Mouse (Mus musculus): ENCODE data around the gene Il2ra. TPM values are rescaled to one million over a fixed set of nuclear protein-coding genes. Genes with fewer than 3 reads are reported as not detected.

The Il2ra gene
- total RNA-seq, 2 experiments from 2014 or later: 0.29 to 0.64 TPM

Other genes with a start within 250 kb of the Il2ra start
- 10 to 100 TPM in 1 of 2 experiments, 1 to 10 TPM in 1; 9.9 to 17.4 TPM for gene Pfkfb3, start 88.7 kb upstream of the Il2ra start, total RNA-seq (2021)
- 10 to 100 TPM; 64.9 to 80.2 TPM for gene Rbm17, start 38.7 kb upstream of the Il2ra start, total RNA-seq (2021)
- not detected for gene Gm17490, start 16.5 kb upstream of the Il2ra start, total RNA-seq (2021)
- 10 to 100 TPM; 24.6 to 31.6 TPM for gene Il15ra, start 62.5 kb downstream of the Il2ra start, total RNA-seq (2021)
- 10 to 100 TPM; 77.2 to 80.4 TPM for gene Fbh1, start 134.8 kb downstream of the Il2ra start, total RNA-seq (2021)
- gene Ankrd16, start 135.1 kb downstream of the Il2ra start, total RNA-seq (2021): 10 to 100 TPM; 27.3 to 31.1 TPM

Data from heart, postnatal 10 days (tissue).